Mouse (Mus musculus) lung, adult 2 months (tissue): ENCODE results near the gene Adcy10.

ENCODE experiments used
- CTCF ChIP-seq: fragments of 200-500 bp; IDR thresholded peaks from 2 replicates; pipeline ENCODE4 v1.5.1; 2011; ENCODE audit warnings: mild to moderate bottlenecking, low read length, control low read depth; ENCODE audit not compliant: insufficient read depth
- POLR2A ChIP-seq: fragments of 200-500 bp; IDR thresholded peaks from 2 replicates; pipeline ENCODE4 v1.6.1; 2011; ENCODE audit warnings: low read depth, mild to moderate bottlenecking, control low read depth, low read length, borderline replicate concordance; ENCODE audit errors: extremely low read depth

DNA sequence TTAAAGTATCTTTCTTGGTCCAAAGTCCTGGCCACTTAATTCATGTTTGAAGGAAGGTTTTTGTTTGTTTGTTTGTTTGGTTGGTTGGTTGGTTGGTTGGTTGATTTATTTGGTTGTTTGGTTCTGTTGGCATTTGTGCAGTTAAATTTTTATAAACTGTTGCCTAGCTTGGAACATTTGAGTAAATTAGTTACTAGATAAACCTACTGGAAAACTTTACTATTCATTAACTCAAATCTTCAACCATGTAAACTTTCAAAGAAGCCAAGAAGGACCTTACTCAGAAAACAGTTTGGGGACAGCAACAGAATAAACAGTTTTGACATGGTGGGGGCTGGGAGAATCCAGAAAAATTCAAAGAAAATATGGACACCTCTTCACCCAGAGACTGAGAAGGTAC lies 16.0 kb upstream of the Adcy10 start:
- no peak for TF ChIP-seq POLR2A
- no peak for TF ChIP-seq CTCF
